Mouse (Mus musculus) intestine, postnatal 0 days (tissue): Measurements from ENCODE around the gene Fgfr2. TPM values are rescaled to one million over a fixed set of nuclear protein-coding genes. Genes with fewer than 3 reads are reported as not detected.

Source experiments
- ATAC-seq: fragments of 200-750 bp; cut with Nextera tagmentation; 2 replicates; pipeline ENCODE4 v1.8.0; 2017; ENCODE audit warnings: mild to moderate bottlenecking, moderate TSS enrichment, moderate library complexity
- H3K27ac ChIP-seq: fragments of 300-500 bp; sonication (generic); 2 replicates; pipeline ENCODE4 v1.5.1; 2014; ENCODE audit warnings: mild to moderate bottlenecking, low read depth, low read length, moderate library complexity
- H3K27me3 ChIP-seq: fragments of 300-500 bp; sonication (generic); replicated peaks from 2 replicates; pipeline ENCODE4 v1.6.1; 2014; ENCODE audit warnings: low read length, mixed read lengths; ENCODE audit not compliant: control insufficient read depth, insufficient read depth
- H3K36me3 ChIP-seq: fragments of 300-500 bp; sonication (generic); 2 replicates; pipeline ENCODE4 v1.6.1; 2014; ENCODE audit warnings: mild to moderate bottlenecking, moderate library complexity; ENCODE audit not compliant: control insufficient read depth, insufficient read depth
- H3K4me1 ChIP-seq: fragments of 300-500 bp; sonication (generic); replicated peaks from 2 replicates; pipeline ENCODE4 v1.6.1; 2014; ENCODE audit warnings: antibody characterized with exemption, low read length, mixed read lengths; ENCODE audit not compliant: control insufficient read depth, insufficient read depth
- H3K4me2 ChIP-seq: fragments of 300-500 bp; sonication (generic); replicated peaks from 2 replicates; pipeline ENCODE4 v1.6.1; 2014; ENCODE audit warnings: low read depth, mild to moderate bottlenecking, moderate library complexity
- H3K4me3 ChIP-seq: fragments of 300-500 bp; sonication (generic); 2 replicates; pipeline ENCODE4 v1.5.1; 2014; ENCODE audit warnings: low read depth, low read length
- H3K9ac ChIP-seq: fragments of 300-500 bp; sonication (generic); 2 replicates; pipeline ENCODE4 v1.6.1; 2014; ENCODE audit warnings: mild to moderate bottlenecking, low read depth, low read length
- H3K9me3 ChIP-seq: fragments of 300-500 bp; sonication (generic); 2 replicates; pipeline ENCODE4 v1.6.1; 2016; ENCODE audit warnings: mixed run types; ENCODE audit not compliant: control insufficient read depth
- CTCF ChIP-seq: sonication (generic); IDR thresholded peaks from 2 replicates; pipeline ENCODE4 v1.5.1; 2016; ENCODE audit warnings: low read depth, mild to moderate bottlenecking, control low read depth, antibody characterized with exemption, moderate library complexity
- WGBS: fragments of 180-500 bp; shearing (Covaris S2); extraction: QIAGEN DNeasy Blood & Tissue Kit; methylation state at CpG from one replicate; pipeline ENCODE4 v1.1.7; 2014; 5-methylcytosine and 5-hydroxymethylcytosine counted together
- polyA plus RNA-seq: library from polyadenylated mRNA; unstranded; fragments of >200 nt; fragmentation: Nextera tagmentation; extraction: Ambion mirVana; gene quantifications from 2 replicates; pipeline ENCODE4 v1.2.1, GENCODE M21; 2015

The Fgfr2 gene
- polyA plus RNA-seq, 1 experiment from 2014 or later, result 29.5 TPM

DNA sequence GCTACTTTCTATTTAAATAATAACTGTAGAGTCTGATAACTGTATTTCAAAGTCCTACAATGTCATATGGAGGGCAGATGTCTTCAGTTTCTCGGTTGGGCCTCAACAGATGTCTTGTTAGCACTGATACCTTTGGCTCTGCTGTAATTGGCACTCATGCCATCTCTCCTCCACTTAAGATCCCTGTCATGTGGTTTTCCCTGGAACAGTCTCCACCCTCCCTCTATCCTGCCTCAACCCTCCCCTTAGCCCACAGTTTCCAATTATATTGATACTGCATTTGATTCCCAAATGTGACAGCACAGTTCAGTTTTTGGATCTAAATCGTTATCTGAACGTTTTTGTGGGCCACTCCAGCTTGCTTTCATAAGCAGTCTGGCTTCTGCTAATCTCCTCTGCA, 2558.6 kb downstream of the Fgfr2 start:
- ATAC-seq, result no peak
- H3K4me3 ChIP-seq, result no peak overlapping the region
- no peak for TF ChIP-seq CTCF
- H3K36me3 ChIP-seq, result no peaks in the 10 kb centered on the region
- no peaks in the 10 kb centered on the region for H3K27me3 ChIP-seq
- H3K4me2 ChIP-seq, result no peak overlapping the region
- no peak overlapping the region for H3K9ac ChIP-seq
- no peaks in the 10 kb centered on the region for H3K4me1 ChIP-seq
- WGBS, result 65% methylated on average over 3 of the region's 3 CpGs
- no peak overlapping the region for H3K27ac ChIP-seq
- H3K9me3 ChIP-seq, result no peaks in the 10 kb centered on the region

DNA sequence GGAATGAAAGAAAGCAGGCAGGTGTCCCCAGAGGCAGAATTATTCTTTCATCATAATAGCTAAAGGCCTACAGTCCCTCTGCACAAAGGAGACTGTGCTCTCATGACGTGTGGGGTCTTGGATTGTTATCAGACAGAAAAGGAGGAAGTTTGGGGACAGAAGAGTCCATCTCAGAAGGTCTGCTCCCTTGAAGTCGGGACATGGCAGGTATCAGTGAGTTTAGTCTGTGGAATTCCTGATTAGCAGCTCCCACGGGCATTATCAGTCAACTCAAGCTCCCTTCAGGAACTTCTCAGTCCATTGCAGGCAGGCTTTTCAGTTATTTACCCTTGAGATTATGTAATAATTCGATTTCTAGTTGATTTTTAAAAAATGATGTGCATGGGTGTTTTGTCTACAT, 2559.3 kb downstream of the Fgfr2 start:
- Histone ChIP-seq H3K4me1 (no peaks in the 10 kb centered on the region), H3K4me2 (no peak overlapping the region), H3K27ac (no peak overlapping the region), H3K9me3 (no peaks in the 10 kb centered on the region), H3K9ac (no peak overlapping the region), H3K36me3 (no peaks in the 10 kb centered on the region), H3K27me3 (no peaks in the 10 kb centered on the region), H3K4me3 (no peak overlapping the region)
- TF ChIP-seq CTCF, result no peak
- WGBS, result 68% methylated on average over 4 of the region's 4 CpGs
- no peak for ATAC-seq

DNA sequence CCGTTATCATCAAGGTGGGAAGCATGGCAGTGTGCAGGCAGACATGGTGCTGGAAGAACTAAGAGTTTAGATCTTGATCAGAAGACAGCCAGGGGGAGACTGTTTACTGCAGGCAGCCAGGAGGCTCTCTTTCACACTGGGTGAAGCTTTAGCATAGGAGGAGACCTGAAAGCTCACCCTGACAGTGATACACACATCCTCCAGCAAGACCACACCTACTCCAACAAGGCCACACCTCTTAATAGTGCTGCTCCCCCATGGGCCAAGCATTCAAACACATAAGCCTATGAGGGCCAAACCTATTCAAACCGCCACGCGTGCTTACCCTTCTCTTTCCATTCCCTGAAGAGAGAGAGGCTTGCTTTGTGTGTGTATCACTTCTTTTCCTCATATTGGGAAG, 2559.9 kb downstream of the Fgfr2 start:
- no peak for ATAC-seq

DNA sequence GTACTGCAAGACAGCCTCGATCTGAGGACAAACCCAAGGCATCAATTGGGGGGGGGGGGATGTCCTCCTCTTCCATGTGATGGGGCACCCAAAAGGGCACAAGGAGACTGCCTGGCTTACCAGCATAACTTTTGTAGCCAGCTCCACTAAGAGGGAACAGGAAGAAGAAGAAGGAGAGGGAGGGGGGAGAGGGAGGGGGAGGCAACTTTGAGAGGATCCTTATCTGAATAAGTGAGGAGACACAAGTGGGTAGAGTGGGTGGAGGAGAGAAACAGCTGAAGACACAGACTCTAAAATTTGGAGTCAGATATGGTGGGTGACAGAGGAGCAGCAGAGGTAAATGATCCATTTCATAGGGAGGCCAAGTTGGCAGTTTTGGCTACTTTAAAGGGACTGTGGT, 2562.2 kb downstream of the Fgfr2 start:
- H3K9ac ChIP-seq, result no peak overlapping the region
- no peak overlapping the region for H3K4me2 ChIP-seq
- TF ChIP-seq CTCF, result no peak
- H3K9me3 ChIP-seq, result no peaks in the 10 kb centered on the region
- H3K4me1 ChIP-seq, result no peaks in the 10 kb centered on the region
- H3K36me3 ChIP-seq, result no peaks in the 10 kb centered on the region
- H3K27me3 ChIP-seq, result no peaks in the 10 kb centered on the region
- no peak overlapping the region for H3K4me3 ChIP-seq
- 64% methylated on average over 1 of the region's 1 CpGs for WGBS
- H3K27ac ChIP-seq, result no peak overlapping the region
- ATAC-seq, result no peak

More for the DNA sequence above, 2559.9 kb downstream of the Fgfr2 start:
- Histone ChIP-seq H3K27me3 (no peaks in the 10 kb centered on the region), H3K9me3 (no peaks in the 10 kb centered on the region), H3K27ac (no peak overlapping the region), H3K36me3 (no peaks in the 10 kb centered on the region), H3K4me3 (no peak overlapping the region), H3K4me2 (no peak overlapping the region), H3K4me1 (no peaks in the 10 kb centered on the region), H3K9ac (no peak overlapping the region)
- 81% methylated on average over 4 of the region's 4 CpGs for WGBS
- TF ChIP-seq CTCF, result no peak

DNA sequence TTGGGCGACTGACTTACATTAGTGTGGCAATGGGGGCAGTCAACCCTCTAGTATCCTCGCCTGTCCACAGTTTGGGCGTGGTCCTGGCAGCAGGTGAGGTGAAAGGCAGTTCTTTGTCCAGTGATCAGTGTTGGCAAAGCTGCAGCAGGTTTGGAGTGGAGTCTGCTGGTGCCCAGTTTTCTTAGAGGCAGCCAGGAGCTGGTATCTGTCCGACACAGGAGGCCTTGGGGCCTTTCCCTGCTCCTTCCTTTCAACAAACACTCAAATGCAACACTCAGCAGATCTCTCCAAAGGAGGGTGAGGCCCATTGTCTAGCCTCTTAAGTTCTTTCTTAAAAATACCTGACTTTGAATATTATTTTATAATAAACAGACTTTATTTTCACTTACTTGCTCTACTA, 2564.6 kb downstream of the Fgfr2 start:
- no peak for ATAC-seq
- no peaks in the 10 kb centered on the region for H3K4me1 ChIP-seq
- no peak overlapping the region for H3K4me3 ChIP-seq
- H3K9me3 ChIP-seq, result no peaks in the 10 kb centered on the region
- no peak for TF ChIP-seq CTCF
- H3K27ac ChIP-seq, result no peak overlapping the region
- no peak overlapping the region for H3K9ac ChIP-seq
- 66% methylated on average over 4 of the region's 4 CpGs for WGBS
- H3K36me3 ChIP-seq, result no peaks in the 10 kb centered on the region
- H3K27me3 ChIP-seq, result no peaks in the 10 kb centered on the region
- H3K4me2 ChIP-seq, result no peak overlapping the region

DNA sequence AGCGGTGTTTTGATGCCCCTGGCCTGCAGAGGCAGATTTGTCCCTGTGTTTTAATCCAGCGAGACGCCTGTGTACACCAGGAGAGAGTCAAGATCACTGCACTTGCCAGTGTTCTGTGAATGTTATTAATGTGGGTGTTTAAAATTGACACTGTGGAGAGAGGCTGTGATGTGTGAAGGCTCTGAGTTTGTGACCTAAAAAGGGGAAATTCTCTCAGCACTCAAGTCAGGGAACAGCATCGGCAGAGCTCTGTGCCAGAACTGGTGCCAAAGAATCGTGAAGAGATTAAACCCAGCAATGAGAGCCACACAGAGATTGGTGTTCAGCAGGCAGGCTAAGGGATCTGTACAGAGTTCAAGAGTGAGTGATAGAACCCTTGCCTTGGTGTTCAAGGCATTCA, 2567.6 kb downstream of the Fgfr2 start:
- H3K27ac ChIP-seq, result no peak overlapping the region
- H3K9me3 ChIP-seq, result no peaks in the 10 kb centered on the region
- TF ChIP-seq CTCF, result no peak
- no peak overlapping the region for H3K9ac ChIP-seq
- ATAC-seq, result no peak
- H3K27me3 ChIP-seq, result no peaks in the 10 kb centered on the region
- H3K36me3 ChIP-seq, result no peaks in the 10 kb centered on the region
- 76% methylated on average over 5 of the region's 5 CpGs for WGBS
- H3K4me3 ChIP-seq, result no peak overlapping the region
- no peak overlapping the region for H3K4me2 ChIP-seq
- no peaks in the 10 kb centered on the region for H3K4me1 ChIP-seq

DNA sequence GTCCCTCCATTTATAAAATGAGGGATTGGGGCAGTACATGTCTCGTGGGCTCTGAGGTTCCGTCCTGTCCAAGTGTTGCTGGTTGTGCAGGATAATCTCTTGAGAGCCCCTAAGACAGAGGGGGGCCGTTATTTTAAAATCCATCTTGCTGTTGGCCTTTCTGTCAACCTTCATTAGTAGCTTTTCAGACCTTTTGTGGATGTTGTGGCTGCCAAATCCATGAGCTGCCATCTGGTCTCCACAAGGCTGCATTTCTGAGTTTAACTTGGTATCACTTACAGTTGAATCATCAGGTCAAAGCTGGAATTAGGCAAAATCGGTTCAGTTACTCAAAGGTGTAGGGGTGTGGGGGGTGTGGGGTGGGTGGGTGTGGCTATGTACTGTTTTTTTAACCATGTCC, 2569.8 kb downstream of the Fgfr2 start:
- no peak overlapping the region for H3K4me2 ChIP-seq
- H3K9ac ChIP-seq, result no peak overlapping the region
- H3K4me3 ChIP-seq, result no peak overlapping the region
- WGBS, result 77% methylated on average over 4 of the region's 4 CpGs
- ATAC-seq, result no peak
- H3K4me1 ChIP-seq, result no peaks in the 10 kb centered on the region
- no peak for TF ChIP-seq CTCF
- H3K9me3 ChIP-seq, result no peaks in the 10 kb centered on the region
- no peak overlapping the region for H3K27ac ChIP-seq
- H3K27me3 ChIP-seq, result no peaks in the 10 kb centered on the region
- no peaks in the 10 kb centered on the region for H3K36me3 ChIP-seq
